ENCODE assay signal across 8 mouse cellular contexts in the genomic region with DNA sequence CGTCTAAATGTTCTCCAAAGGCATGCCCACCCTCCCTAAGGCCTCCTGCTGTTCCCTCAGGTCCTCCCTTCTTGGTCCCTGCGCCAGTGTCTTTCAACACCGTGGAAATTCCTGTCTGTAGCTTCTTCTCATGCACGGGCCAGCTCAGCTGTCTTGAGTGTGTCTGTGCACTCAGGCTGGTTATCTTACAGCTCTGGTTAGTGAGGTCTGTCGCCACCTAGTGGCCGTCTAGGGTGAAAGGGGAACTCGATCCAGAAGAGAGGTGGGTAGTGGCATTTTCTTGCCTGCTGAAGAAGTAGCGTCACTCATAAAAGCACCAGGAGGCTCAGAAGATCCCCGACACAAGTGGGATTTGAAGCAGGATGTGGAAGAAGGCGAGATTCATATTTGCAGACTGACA.
A peak's percentile ranks its signal among the peaks of the same experiment; 100 is the strongest.
DNase-seq lines count a peak whose midpoint lies in the region; ATAC-seq and TF ChIP-seq lines count a peak whose summit lies in the region.

No protein-coding gene starts in this region.

- ATAC-seq in limb, embryonic 12.5 days (ENCODE audit: insufficient number of reproducible peaks, insufficient read depth, low FRiP score, low TSS enrichment, low read depth) = no peak
- ATAC-seq in monocyte, adult 5-6 weeks (replicated peaks; ENCODE audit: insufficient number of reproducible peaks, low FRiP score, low TSS enrichment, poor library complexity, severe bottlenecking) = peak; percentile 64; the same call in 1 of the 2 replicates

- no peaks in the 10 kb centered on the region for H3K9me3 ChIP-seq in embryonic facial prominence, embryonic 10.5 days
- no peaks in the 10 kb centered on the region for H3K9me3 ChIP-seq in limb, embryonic 12.5 days

- H3K4me2 ChIP-seq in limb, embryonic 12.5 days = peak overlapping the region; percentile 19

- no peak overlapping the region for H3K9ac ChIP-seq in limb, embryonic 12.5 days (replicated peaks)

- no peaks in the 10 kb centered on the region for H3K27me3 ChIP-seq in embryonic facial prominence, embryonic 10.5 days (replicated peaks; ENCODE audit: low read depth, poor library complexity, severe bottlenecking)
- no peaks in the 10 kb centered on the region for H3K27me3 ChIP-seq in kidney, adult 2 months (replicated peaks; ENCODE audit: control insufficient read depth, insufficient read depth, low read length)
- H3K27me3 ChIP-seq in limb, embryonic 12.5 days = peaks cover 21% of the 10 kb centered on the region; the same call in 1 of the 2 replicates

- peak; percentile 90 for DNase-seq in 3T3-L1 (ENCODE audit: low read depth, low spot score)
- peak; percentile 85 for DNase-seq in adrenal gland, postnatal 10 days
- peak; percentile 86 for DNase-seq in embryonic facial prominence, embryonic 10.5 days (ENCODE audit: low spot score)
- DNase-seq in heart, adult 11 months = peak; percentile 94
- DNase-seq in kidney, adult 2 months = peak; percentile 79
- DNase-seq in spleen, postnatal 36 days (ENCODE audit: low spot score in 2 of 2) = peak; percentile 63 to 71

- H3K36me3 ChIP-seq in embryonic facial prominence, embryonic 10.5 days (replicated peaks) = no peaks in the 10 kb centered on the region
- no peaks in the 10 kb centered on the region for H3K36me3 ChIP-seq in kidney, adult 2 months (ENCODE audit: control insufficient read depth, insufficient read depth, low read length)
- no peaks in the 10 kb centered on the region for H3K36me3 ChIP-seq in limb, embryonic 12.5 days

- no peak for TF ChIP-seq POLR2A in kidney, adult 2 months (IDR thresholded peaks at IDR 0.05; ENCODE audit: low read depth, low read length)

- peak; percentile 97 for TF ChIP-seq CTCF in kidney, adult 2 months (conservative IDR thresholded peaks at IDR 0.05; ENCODE audit: insufficient read depth, insufficient read length, low read depth, low read length)

- peaks cover 13% of the 10 kb centered on the region for H3K4me1 ChIP-seq in embryonic facial prominence, embryonic 10.5 days
- H3K4me1 ChIP-seq in kidney, adult 2 months (ENCODE audit: control insufficient read depth, insufficient read depth, low read length) = no peaks in the 10 kb centered on the region
- peaks cover 13% of the 10 kb centered on the region for H3K4me1 ChIP-seq in limb, embryonic 12.5 days (replicated peaks)

- no peak overlapping the region for H3K4me3 ChIP-seq in embryonic facial prominence, embryonic 10.5 days
- H3K4me3 ChIP-seq in kidney, adult 2 months (ENCODE audit: insufficient read depth, low read depth, low read length) = no peak overlapping the region
- H3K4me3 ChIP-seq in limb, embryonic 12.5 days (replicated peaks) = no peak overlapping the region

- H3K27ac ChIP-seq in embryonic facial prominence, embryonic 10.5 days (replicated peaks) = no peak overlapping the region
- H3K27ac ChIP-seq in kidney, adult 2 months (ENCODE audit: insufficient read depth, low read depth, low read length) = no peak overlapping the region
- no peak overlapping the region for H3K27ac ChIP-seq in limb, embryonic 12.5 days

- 6% methylated on average over 10 of the region's 10 CpGs for WGBS in embryonic facial prominence, embryonic 10.5 days
- WGBS in kidney, adult 2 months = 4% methylated on average over 10 of the region's 10 CpGs
- 5% methylated on average over 10 of the region's 10 CpGs for WGBS in limb, embryonic 12.5 days
